Comparison of ENCODE assay signal across 27 mouse cellular contexts in genomic region chr5:112979195-112979594, GRCm38 (mm10). TPM values are rescaled to one million over a fixed set of nuclear protein-coding genes. Genes with fewer than 3 reads are reported as not detected.
DNase-seq lines count a peak whose midpoint lies in the region; ATAC-seq and TF ChIP-seq lines count a peak whose summit lies in the region.
"Had no signal": no experiment of that assay in that cellular context is flagged by ENCODE, and none has a peak within 500 bp of the region (broad histone marks: within the 10 kb centered on the region; RNA-seq: fewer than 3 reads in every experiment).

No protein-coding gene starts in this region.

- TF ChIP-seq EP300 in liver, postnatal 0 days (IDR thresholded peaks at IDR 0.05; ENCODE audit: low read depth): no peak

- ATAC-seq in neural tube, embryonic 13.5 days (ENCODE audit: low read depth): no peak
- ATAC-seq in common myeloid progenitor, adult 5-6 weeks (replicated peaks; ENCODE audit: low read depth, poor library complexity, severe bottlenecking): peak; percentile 71
- peak; percentile 52 for ATAC-seq in megakaryocyte progenitor cell, adult 5-6 weeks (replicated peaks; ENCODE audit: poor library complexity)
- no peak for ATAC-seq in liver, postnatal 0 days
- ATAC-seq: activated CD4-positive, CD25-positive, alpha-beta regulatory T cell, adult 4 months; CD4-positive, CD25-positive, alpha-beta regulatory T cell, adult 4 months; forebrain, embryonic 13.5 days; forebrain, embryonic 15.5 days; forebrain, postnatal 0 days; Patski had no signal

- TF ChIP-seq CTCF in liver, postnatal 0 days (IDR thresholded peaks at IDR 0.05; ENCODE audit: low read depth): no peak

- 0 out of 2 replicates have a peak overlapping the region, but pooled peaks have one; percentile 18 for H3K27ac ChIP-seq in neural tube, embryonic 13.5 days (replicated peaks)
- no peak overlapping the region for H3K27ac ChIP-seq in limb, embryonic 10.5 days
- H3K27ac ChIP-seq in liver, postnatal 0 days (ENCODE audit: low read depth): no peak overlapping the region
- H3K27ac ChIP-seq: embryonic facial prominence, embryonic 10.5 days; embryonic facial prominence, embryonic 12.5 days; forebrain, embryonic 13.5 days; forebrain, embryonic 15.5 days had no signal

- no peaks in the 10 kb centered on the region for H3K36me3 ChIP-seq in neural tube, embryonic 13.5 days
- no peaks in the 10 kb centered on the region for H3K36me3 ChIP-seq in limb, embryonic 10.5 days
- no peaks in the 10 kb centered on the region for H3K36me3 ChIP-seq in liver, postnatal 0 days (replicated peaks; ENCODE audit: insufficient read depth, low read length)
- H3K36me3 ChIP-seq: embryonic facial prominence, embryonic 10.5 days; embryonic facial prominence, embryonic 12.5 days; forebrain, embryonic 15.5 days; G1E had no signal

- H3K27me3 ChIP-seq in neural tube, embryonic 13.5 days: no peaks in the 10 kb centered on the region
- H3K27me3 ChIP-seq in limb, embryonic 10.5 days (ENCODE audit: low read depth, poor library complexity, severe bottlenecking): no peaks in the 10 kb centered on the region
- no peaks in the 10 kb centered on the region for H3K27me3 ChIP-seq in liver, postnatal 0 days (ENCODE audit: insufficient read depth, low read length)
- H3K27me3 ChIP-seq: CH12.LX; embryonic facial prominence, embryonic 12.5 days; forebrain, embryonic 13.5 days; forebrain, embryonic 15.5 days had no signal

- 90% methylated on average over 9 of the region's 9 CpGs for WGBS in neural tube, embryonic 13.5 days
- 93% methylated on average over 9 of the region's 9 CpGs for WGBS in limb, embryonic 10.5 days
- WGBS in liver, postnatal 0 days (ENCODE audit: insufficient replicate concordance): 67% methylated on average over 9 of the region's 9 CpGs

- no peak for DNase-seq in neural tube, embryonic 10.5 days (ENCODE audit: extremely low spot score, low spot score)
- peak; percentile 51 for DNase-seq in 3134 (ENCODE audit: extremely low read depth, insufficient read length, low spot score)
- DNase-seq in limb, embryonic 10.5 days (ENCODE audit: low spot score): no peak
- DNase-seq in frontal cortex, adult 2 months (ENCODE audit: extremely low spot score in 1 of 2, low spot score in 1 of 2): no peak
- DNase-seq in liver, postnatal 0 days: no peak
- DNase-seq: adrenal gland, adult 8-10 months; adrenal gland, postnatal 14 days; adrenal gland, postnatal 36 days; B cell, adult 2 months; cerebellum, adult 11-12 months; cerebellum, adult 2 months; cerebellum, adult 9-10 months; cerebellum, postnatal 14 days; cerebellum, postnatal 36 days; forebrain, postnatal 0 days had no signal

- H3K9me3 ChIP-seq in neural tube, embryonic 13.5 days: peaks cover 3% of the 10 kb centered on the region; the same call in 1 of the 2 replicates
- no peaks in the 10 kb centered on the region for H3K9me3 ChIP-seq in limb, embryonic 10.5 days (replicated peaks)
- no peaks in the 10 kb centered on the region for H3K9me3 ChIP-seq in liver, postnatal 0 days (ENCODE audit: low read length)
- H3K9me3 ChIP-seq: embryonic facial prominence, embryonic 10.5 days; embryonic facial prominence, embryonic 12.5 days; forebrain, embryonic 13.5 days; forebrain, embryonic 15.5 days had no signal

- H3K4me2 ChIP-seq in neural tube, embryonic 13.5 days: no peak overlapping the region
- H3K4me2 ChIP-seq in liver, postnatal 0 days (ENCODE audit: low read depth, low read length): no peak overlapping the region
- H3K4me2 ChIP-seq: embryonic facial prominence, embryonic 12.5 days; forebrain, embryonic 13.5 days; forebrain, embryonic 15.5 days had no signal

- H3K4me1 ChIP-seq in neural tube, embryonic 13.5 days (replicated peaks): no peaks in the 10 kb centered on the region
- H3K4me1 ChIP-seq in limb, embryonic 10.5 days: peaks cover 14% of the 10 kb centered on the region; the same call in 1 of the 2 replicates
- H3K4me1 ChIP-seq in liver, postnatal 0 days (ENCODE audit: insufficient read depth): no peaks in the 10 kb centered on the region
- H3K4me1 ChIP-seq: embryonic facial prominence, embryonic 12.5 days; forebrain, embryonic 13.5 days; forebrain, embryonic 15.5 days had no signal

- H3K4me3 ChIP-seq in neural tube, embryonic 13.5 days: no peak overlapping the region
- H3K4me3 ChIP-seq in limb, embryonic 10.5 days: no peak overlapping the region
- H3K4me3 ChIP-seq in liver, postnatal 0 days (ENCODE audit: low read depth, low read length): no peak overlapping the region
- H3K4me3 ChIP-seq: embryonic facial prominence, embryonic 10.5 days; embryonic facial prominence, embryonic 12.5 days; forebrain, embryonic 13.5 days; forebrain, embryonic 15.5 days had no signal

- no peak overlapping the region for H3K9ac ChIP-seq in neural tube, embryonic 13.5 days
- no peak overlapping the region for H3K9ac ChIP-seq in liver, postnatal 0 days (replicated peaks)
- H3K9ac ChIP-seq: embryonic facial prominence, embryonic 12.5 days; forebrain, embryonic 13.5 days; forebrain, embryonic 15.5 days; forebrain, postnatal 0 days had no signal

RNA-seq across cellular contexts. Expression of gene Grk3, which starts 36.4 kb away (rescaled TPM):
- polyA plus RNA-seq in neural tube, embryonic 13.5 days (2015; fragmentation: Nextera tagmentation; extraction: Ambion mirVana): 11.4 and 12.0 TPM in 2 replicates
- 26.0 and 27.2 TPM in 2 replicates for total RNA-seq in common myeloid progenitor, adult 5-6 weeks (2017)
- 17.0 and 18.6 TPM in 2 replicates for total RNA-seq in megakaryocyte progenitor cell, adult 5-6 weeks (2015)
- total RNA-seq in megakaryocyte progenitor cell, adult 5-6 weeks (2017): 18.7 and 21.8 TPM in 2 replicates
- 3.9 and 7.4 TPM in 2 replicates for polyA plus RNA-seq in limb, embryonic 10.5 days (2016; fragmentation: Nextera tagmentation; extraction: Ambion mirVana)
- 55.7 and 62.3 TPM in 2 replicates for polyA plus RNA-seq in frontal cortex, adult 2 months (2012; rRNA removed)
- 1.9 and 2.1 TPM in 2 replicates for polyA plus RNA-seq in liver, postnatal 0 days (2015; fragmentation: Nextera tagmentation; extraction: Ambion mirVana)
- total RNA-seq: CH12.LX had no signal
- polyA plus RNA-seq: activated CD4-positive, CD25-positive, alpha-beta regulatory T cell, adult 4 months; G1E; Patski had no signal

Comparison
In these comparisons a context has a peak if more than half of its experiments do, and no peak if none do; other contexts are left out.
1. ATAC-seq: peak in common myeloid progenitor, adult 5-6 weeks (single experiment) and megakaryocyte progenitor cell, adult 5-6 weeks (single experiment); none in neural tube, embryonic 13.5 days (single experiment) and liver, postnatal 0 days (single experiment).